Mouse (Mus musculus): Measurements from ENCODE around the gene Pitpnb.

GRCm38 (mm10) chr5:111416591-111417374 lies 86.2 kb downstream of the Pitpnb start, which contains the start of gene Mn1:
- TF ChIP-seq CHD2 (IDR thresholded peaks at IDR 0.05; ENCODE audit: low read depth, low read length) (no peak), HCFC1 (IDR thresholded peaks at IDR 0.05; ENCODE audit: borderline replicate concordance, insufficient read depth, low read length) (no peak), ZC3H11A (IDR thresholded peaks at IDR 0.05; ENCODE audit: borderline replicate concordance, low read depth, low read length) (no peak)
